Mouse (Mus musculus): ENCODE results near the gene Resp18. TPM values are rescaled to one million over a fixed set of nuclear protein-coding genes. Genes with fewer than 3 reads are reported as not detected.

Gene Resp18
- polyA plus RNA-seq, 1 experiment = 0.41 TPM

- Histone ChIP-seq H3K36me3 (ENCODE audit: control insufficient read depth, insufficient read depth, low read length) (no peaks in the 10 kb centered on the region), H3K27ac (ENCODE audit: insufficient read depth, low read depth, low read length) (no peak within 1 kb of the TSS), H3K27me3 (replicated peaks; ENCODE audit: control insufficient read depth, insufficient read depth, low read length) (no peaks in the 10 kb centered on the region), H3K4me3 (ENCODE audit: insufficient read depth, low read depth, low read length) (no peak within 1 kb of the TSS), H3K4me1 (ENCODE audit: control insufficient read depth, insufficient read depth, low read length) (peaks cover 7% of the 10 kb centered on the region)
- WGBS = 80% methylated on average over 5 of the region's 5 CpGs
- no peak for DNase-seq
- no peak for TF ChIP-seq POLR2A (IDR thresholded peaks at IDR 0.05; ENCODE audit: low read depth, low read length)
- TF ChIP-seq CTCF (conservative IDR thresholded peaks at IDR 0.05; ENCODE audit: insufficient read depth, insufficient read length, low read depth, low read length) = no peak
Observed at GRCm38 (mm10) chr1:75231664-75232152, 46.5 kb downstream of the Resp18 start, which contains the start of gene A630095N17Rik. Gene A630095N17Rik, minus strand, starts transcription at chr1:75232102.

GRCm38 (mm10) chr1:75231224-75231623 lies 47.0 kb downstream of the Resp18 start:
- peaks cover 7% of the 10 kb centered on the region for H3K4me1 ChIP-seq (ENCODE audit: control insufficient read depth, insufficient read depth, low read length)
- WGBS = 75% methylated on average over 4 of the region's 4 CpGs
- H3K27me3 ChIP-seq (replicated peaks; ENCODE audit: control insufficient read depth, insufficient read depth, low read length) = no peaks in the 10 kb centered on the region
- H3K4me3 ChIP-seq (ENCODE audit: insufficient read depth, low read depth, low read length) = no peak overlapping the region
- TF ChIP-seq CTCF (conservative IDR thresholded peaks at IDR 0.05; ENCODE audit: insufficient read depth, insufficient read length, low read depth, low read length) = no peak
- no peak for TF ChIP-seq POLR2A (IDR thresholded peaks at IDR 0.05; ENCODE audit: low read depth, low read length)
- H3K27ac ChIP-seq (ENCODE audit: insufficient read depth, low read depth, low read length) = no peak overlapping the region
- H3K36me3 ChIP-seq (ENCODE audit: control insufficient read depth, insufficient read depth, low read length) = no peaks in the 10 kb centered on the region
- no peak for DNase-seq

DNA sequence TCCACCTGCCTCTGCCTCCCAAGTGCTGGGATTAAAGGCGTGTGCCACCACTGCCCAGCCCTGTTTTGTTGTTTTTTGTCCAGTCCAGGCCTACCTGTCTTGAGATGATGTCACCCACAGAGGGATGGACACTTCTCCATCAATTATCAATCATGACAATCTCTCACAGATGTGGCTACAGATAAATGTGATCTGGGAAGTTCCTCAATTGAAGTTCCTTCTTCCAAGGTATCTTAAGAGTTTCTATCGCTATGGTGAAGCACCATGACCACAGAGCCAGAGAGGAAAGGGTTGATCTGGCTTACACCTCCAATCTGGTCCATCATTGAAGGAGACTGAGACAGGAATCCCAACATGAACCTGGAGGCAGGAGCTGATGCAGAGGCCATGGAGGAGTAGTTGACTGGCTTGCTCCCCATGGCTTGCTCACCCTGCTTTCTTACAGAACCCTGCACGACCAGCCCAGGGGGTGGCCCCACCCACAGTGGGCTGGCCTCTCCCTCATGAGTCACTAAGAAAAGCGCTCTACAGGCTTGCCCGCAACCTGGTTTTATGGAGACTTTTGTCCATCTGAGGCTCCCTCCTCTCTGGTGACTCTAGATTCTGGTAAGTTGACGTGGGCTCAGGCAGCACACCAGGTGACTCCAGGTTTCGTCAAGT lies 47.8 kb downstream of the Resp18 start:
- WGBS = 71% methylated on average over 7 of the region's 7 CpGs
- no peaks in the 10 kb centered on the region for H3K36me3 ChIP-seq (ENCODE audit: control insufficient read depth, insufficient read depth, low read length)
- no peak for DNase-seq
- H3K4me1 ChIP-seq (ENCODE audit: control insufficient read depth, insufficient read depth, low read length) = peaks cover 4% of the 10 kb centered on the region; the same call in 1 of the 2 replicates
- TF ChIP-seq POLR2A (IDR thresholded peaks at IDR 0.05; ENCODE audit: low read depth, low read length) (no peak), CTCF (conservative IDR thresholded peaks at IDR 0.05; ENCODE audit: insufficient read depth, insufficient read length, low read depth, low read length) (no peak)
- H3K27me3 ChIP-seq (replicated peaks; ENCODE audit: control insufficient read depth, insufficient read depth, low read length) = no peaks in the 10 kb centered on the region
- H3K27ac ChIP-seq (ENCODE audit: insufficient read depth, low read depth, low read length) = no peak overlapping the region
- no peak overlapping the region for H3K4me3 ChIP-seq (ENCODE audit: insufficient read depth, low read depth, low read length)

DNA sequence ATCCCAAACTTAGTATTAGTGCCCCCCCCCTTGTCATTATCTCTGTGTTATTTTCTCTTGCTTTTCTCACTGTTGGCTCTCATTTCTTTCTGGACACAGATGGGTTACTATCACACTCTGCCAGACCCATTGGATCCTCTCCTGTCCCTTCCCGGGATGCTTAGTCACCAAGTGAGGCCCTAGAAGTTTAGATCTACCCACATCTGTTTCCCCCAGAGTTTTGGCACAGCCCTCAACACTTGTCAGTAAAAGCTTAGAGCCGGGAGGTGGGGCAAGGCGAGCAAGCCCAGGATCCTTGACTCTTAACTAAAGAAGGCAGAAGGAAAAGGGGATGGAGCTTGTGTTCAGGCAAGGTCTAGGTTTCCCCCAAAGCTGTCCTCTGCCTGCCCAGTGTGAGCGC lies 49.1 kb downstream of the Resp18 start:
- Histone ChIP-seq H3K4me1 (ENCODE audit: control insufficient read depth, insufficient read depth, low read length) (no peaks in the 10 kb centered on the region; the same call in 1 of the 2 replicates), H3K36me3 (ENCODE audit: control insufficient read depth, insufficient read depth, low read length) (no peaks in the 10 kb centered on the region), H3K27ac (ENCODE audit: insufficient read depth, low read depth, low read length) (no peak overlapping the region), H3K27me3 (replicated peaks; ENCODE audit: control insufficient read depth, insufficient read depth, low read length) (no peaks in the 10 kb centered on the region), H3K4me3 (ENCODE audit: insufficient read depth, low read depth, low read length) (no peak overlapping the region)
- no peak for DNase-seq
- 66% methylated on average over 4 of the region's 4 CpGs for WGBS
- TF ChIP-seq POLR2A (IDR thresholded peaks at IDR 0.05; ENCODE audit: low read depth, low read length) (no peak), CTCF (conservative IDR thresholded peaks at IDR 0.05; ENCODE audit: insufficient read depth, insufficient read length, low read depth, low read length) (no peak)

DNA sequence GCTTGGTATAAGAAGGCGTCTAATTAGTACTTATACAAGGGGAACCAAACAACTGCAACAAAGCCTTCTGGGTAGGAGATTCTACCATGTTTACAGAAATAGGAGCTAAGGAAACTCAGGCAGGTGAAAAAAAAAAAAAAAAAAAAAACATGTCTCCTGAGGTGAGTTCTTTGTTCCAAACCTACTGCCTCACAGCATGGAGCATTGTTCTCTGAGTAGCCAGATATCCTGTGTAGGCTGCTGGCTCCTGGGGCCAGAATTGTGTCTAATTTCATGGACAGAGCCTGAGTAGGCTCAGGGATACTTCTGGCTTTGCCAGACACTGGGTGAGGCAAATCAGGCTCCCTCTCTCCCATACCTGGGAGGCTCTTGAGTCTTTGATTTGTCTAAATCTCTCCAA lies 50.6 kb downstream of the Resp18 start:
- DNase-seq = no peak
- H3K27ac ChIP-seq (ENCODE audit: insufficient read depth, low read depth, low read length) = no peak overlapping the region
- TF ChIP-seq POLR2A (IDR thresholded peaks at IDR 0.05; ENCODE audit: low read depth, low read length) (no peak), CTCF (conservative IDR thresholded peaks at IDR 0.05; ENCODE audit: insufficient read depth, insufficient read length, low read depth, low read length) (no peak)
- no peaks in the 10 kb centered on the region; the same call in 1 of the 2 replicates for H3K4me1 ChIP-seq (ENCODE audit: control insufficient read depth, insufficient read depth, low read length)
- no peaks in the 10 kb centered on the region for H3K27me3 ChIP-seq (replicated peaks; ENCODE audit: control insufficient read depth, insufficient read depth, low read length)
- no peak overlapping the region for H3K4me3 ChIP-seq (ENCODE audit: insufficient read depth, low read depth, low read length)
- WGBS = 82% methylated on average over 1 of the region's 1 CpGs
- no peaks in the 10 kb centered on the region for H3K36me3 ChIP-seq (ENCODE audit: control insufficient read depth, insufficient read depth, low read length)

- H3K4me3 ChIP-seq (ENCODE audit: insufficient read depth, low read depth, low read length) = no peak overlapping the region
Observed at GRCm38 (mm10) chr1:75226138-75226537, 52.1 kb downstream of the Resp18 start.

DNA sequence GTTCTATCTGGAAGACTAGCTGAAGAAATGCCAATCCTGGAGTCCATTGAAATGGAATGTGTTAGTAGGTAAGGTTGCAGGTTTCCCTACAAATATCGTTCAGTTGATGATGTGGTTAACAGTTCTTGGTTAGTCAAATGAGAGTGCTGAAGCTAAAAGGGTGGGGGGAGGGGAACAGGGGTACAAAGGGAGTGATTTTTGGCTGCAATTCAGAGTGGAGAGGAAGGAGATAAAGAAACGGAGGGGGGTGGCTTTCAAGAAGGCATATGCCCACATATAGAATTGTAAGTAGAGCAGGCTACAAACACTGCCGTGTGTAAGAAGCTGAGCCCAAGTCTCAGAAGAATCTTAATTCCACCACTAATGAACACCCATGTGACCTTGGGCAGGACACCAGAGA lies 52.7 kb downstream of the Resp18 start:
- WGBS = 68% methylated on average over 3 of the region's 3 CpGs
- Histone ChIP-seq H3K27me3 (replicated peaks; ENCODE audit: control insufficient read depth, insufficient read depth, low read length) (no peaks in the 10 kb centered on the region), H3K4me3 (ENCODE audit: insufficient read depth, low read depth, low read length) (no peak overlapping the region), H3K27ac (ENCODE audit: insufficient read depth, low read depth, low read length) (no peak overlapping the region), H3K4me1 (ENCODE audit: control insufficient read depth, insufficient read depth, low read length) (no peaks in the 10 kb centered on the region; the same call in 1 of the 2 replicates), H3K36me3 (ENCODE audit: control insufficient read depth, insufficient read depth, low read length) (no peaks in the 10 kb centered on the region)
- TF ChIP-seq CTCF (conservative IDR thresholded peaks at IDR 0.05; ENCODE audit: insufficient read depth, insufficient read length, low read depth, low read length) (no peak), POLR2A (IDR thresholded peaks at IDR 0.05; ENCODE audit: low read depth, low read length) (no peak)
- DNase-seq = no peak

More at GRCm38 (mm10) chr1:75226138-75226537, 52.1 kb downstream of the Resp18 start:
- 41% methylated on average over 2 of the region's 2 CpGs for WGBS
- H3K36me3 ChIP-seq (ENCODE audit: control insufficient read depth, insufficient read depth, low read length) = no peaks in the 10 kb centered on the region
- no peak for DNase-seq
- H3K4me1 ChIP-seq (ENCODE audit: control insufficient read depth, insufficient read depth, low read length) = no peaks in the 10 kb centered on the region; the same call in 1 of the 2 replicates
- H3K27me3 ChIP-seq (replicated peaks; ENCODE audit: control insufficient read depth, insufficient read depth, low read length) = no peaks in the 10 kb centered on the region
- no peak for TF ChIP-seq CTCF (conservative IDR thresholded peaks at IDR 0.05; ENCODE audit: insufficient read depth, insufficient read length, low read depth, low read length)
- no peak for TF ChIP-seq POLR2A (IDR thresholded peaks at IDR 0.05; ENCODE audit: low read depth, low read length)
- H3K27ac ChIP-seq (ENCODE audit: insufficient read depth, low read depth, low read length) = no peak overlapping the region
